Mouse (Mus musculus): ENCODE measurements around the gene Olfr655.

Gene Olfr655

DNA sequence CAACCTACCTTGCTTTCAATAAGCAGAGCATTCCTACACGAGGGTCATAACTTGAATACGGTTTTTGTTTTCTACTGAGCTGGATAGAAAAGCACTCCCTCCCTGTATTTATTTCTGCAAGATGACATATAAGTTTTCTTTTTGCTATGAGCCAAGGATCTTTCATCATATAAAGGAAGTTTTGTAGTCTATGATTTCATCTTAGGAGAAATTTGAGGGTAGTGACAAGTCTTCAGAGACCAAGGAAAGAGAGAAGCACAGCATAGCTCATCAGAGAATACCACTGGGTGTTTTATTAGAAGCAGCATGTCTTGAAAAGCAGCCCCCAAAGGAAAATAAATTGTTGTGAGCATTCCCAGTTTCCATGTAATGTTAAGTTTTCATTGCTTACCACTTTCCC, at the start of gene Olfr655:
Olfr655 (minus strand) TSS at position 101 of the 400 bp plus-strand sequence.
- DNase-seq (ENCODE audit: low read depth, low spot score) = no peak

DNA sequence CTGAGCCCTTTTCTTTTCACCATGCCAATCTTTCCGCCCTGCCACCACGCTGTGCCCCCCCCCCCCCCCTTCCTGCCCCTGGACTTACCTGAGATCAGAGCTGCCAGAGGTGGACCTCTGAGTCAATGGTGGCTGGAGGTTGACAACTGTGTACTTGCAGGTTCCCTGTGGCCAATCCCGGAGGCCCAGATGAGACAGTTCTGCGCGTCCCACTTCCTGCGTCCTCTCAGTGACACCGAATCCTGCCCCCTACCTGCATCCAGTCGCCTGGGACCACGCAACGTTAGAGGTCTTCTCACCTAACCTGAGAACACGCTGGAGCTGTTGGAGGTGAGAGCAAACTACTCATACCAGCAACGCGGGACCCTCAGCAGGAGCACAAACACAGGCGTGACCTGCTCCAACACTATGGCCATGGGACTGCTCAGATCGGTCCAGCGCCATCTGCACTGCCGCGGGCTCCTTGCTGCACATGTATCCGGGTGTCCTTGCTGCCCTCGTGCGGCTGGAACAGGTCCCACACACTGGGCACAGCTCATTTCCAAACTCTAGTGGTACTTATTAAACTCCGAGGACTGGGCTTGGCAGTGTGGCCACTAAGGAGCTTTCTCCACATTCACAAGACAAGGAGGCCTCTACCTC, 45.4 kb upstream of the Olfr655 start, which contains the start of gene Olfr658:
Olfr658 (minus strand) TSS at position 465 of the 642 bp plus-strand sequence.
- DNase-seq (ENCODE audit: low read depth, low spot score) = peak; percentile 48

DNA sequence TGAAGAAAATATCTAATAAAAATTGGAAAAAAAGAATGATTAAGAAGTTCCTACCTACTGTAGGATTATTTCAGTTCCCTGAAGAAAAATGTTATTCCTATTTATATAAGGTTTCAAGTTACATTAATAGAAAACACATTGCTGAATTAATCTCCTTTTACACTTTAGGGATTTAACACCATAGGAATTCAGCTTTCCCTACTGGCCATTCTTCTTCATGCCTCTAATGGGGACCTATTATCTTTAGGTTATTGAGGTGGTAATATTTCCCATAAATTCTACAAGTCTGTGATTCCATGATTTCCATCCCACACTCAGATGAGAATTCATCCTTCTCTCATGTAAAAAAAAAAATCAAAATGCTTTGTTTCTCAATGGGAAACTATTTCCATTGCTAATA, 22.9 kb upstream of the Olfr655 start, which contains the start of gene Olfr657:
Olfr657 (plus strand) TSS at position 301 of the 400 bp plus-strand sequence.
- DNase-seq (ENCODE audit: low read depth, low spot score) = no peak

- DNase-seq (ENCODE audit: low read depth, low spot score) = no peak
These were observed 12.1 kb upstream of the Olfr655 start, which contains the start of gene Olfr656 for GRCm38 (mm10) chr7:104613655-104614054. Gene Olfr656, plus strand, starts transcription at chr7:104613955.

DNA sequence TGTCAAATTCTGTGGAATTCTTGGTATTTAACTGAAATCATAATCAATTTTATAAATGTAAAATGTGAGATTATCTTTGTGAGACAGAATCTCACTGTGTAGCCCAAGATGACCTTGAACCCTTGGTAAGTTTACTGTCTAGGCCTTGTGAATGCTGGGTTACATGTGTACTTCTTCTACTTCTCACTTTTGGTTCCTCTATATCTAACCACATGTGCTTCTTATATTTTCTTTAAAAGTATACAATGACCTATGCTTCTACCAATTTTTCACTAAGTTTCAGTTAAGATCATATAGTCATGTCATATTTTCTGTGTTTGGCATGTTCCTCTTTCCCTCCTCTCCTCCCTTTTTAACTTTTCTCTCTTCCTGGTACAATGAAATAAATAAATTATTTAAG, 3.1 kb upstream of the Olfr655 start:
- no peak for DNase-seq (ENCODE audit: low read depth, low spot score)

GRCm38 (mm10) chr7:104603173-104603572, 1.6 kb upstream of the Olfr655 start:
- DNase-seq (ENCODE audit: low read depth, low spot score) = peak; percentile 55

DNA sequence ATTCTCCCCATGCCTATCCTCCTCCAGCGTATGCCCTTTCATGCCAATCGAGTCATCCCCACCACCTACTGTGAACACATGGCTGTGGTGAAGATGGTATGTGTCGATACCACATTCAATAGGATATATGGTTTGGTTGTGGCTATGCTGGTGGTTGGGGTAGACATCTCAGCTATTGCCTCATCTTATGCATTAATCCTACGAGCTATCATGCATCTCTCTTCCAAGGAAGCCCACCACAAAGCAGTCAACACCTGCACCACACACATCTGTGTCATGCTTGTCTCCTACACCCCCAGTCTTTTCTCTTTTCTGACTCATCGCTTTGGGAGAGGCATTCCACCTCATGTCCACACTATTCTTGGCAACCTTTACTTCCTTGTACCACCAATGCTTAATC, 13.3 kb downstream of the Olfr655 start:
- DNase-seq (ENCODE audit: low read depth, low spot score) = no peak

- DNase-seq (ENCODE audit: low read depth, low spot score) = no peak
These were observed 14.9 kb downstream of the Olfr655 start, which contains the start of gene Olfr654 for GRCm38 (mm10) chr7:104586725-104587124. Gene Olfr654, plus strand, starts transcription at chr7:104587025.

DNA sequence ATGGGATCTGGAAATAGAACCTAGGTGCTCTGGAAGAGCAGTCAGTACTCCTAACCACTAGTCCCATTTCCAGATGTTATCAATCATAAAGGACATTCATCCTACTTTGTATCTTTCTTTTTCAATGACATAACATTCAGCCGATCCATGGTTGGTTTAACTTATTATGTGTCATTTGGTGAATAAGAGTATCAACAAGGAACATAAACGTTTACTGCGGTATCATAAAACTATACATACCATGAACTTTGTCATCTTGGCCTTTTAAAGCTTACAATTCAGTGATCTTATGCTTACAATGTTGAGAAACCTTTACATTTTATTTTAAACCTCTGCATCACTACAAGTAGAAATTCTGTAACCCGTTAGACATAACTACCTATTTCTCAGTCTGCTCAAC, 20.1 kb downstream of the Olfr655 start:
- DNase-seq (ENCODE audit: low read depth, low spot score) = no peak

- DNase-seq (ENCODE audit: low read depth, low spot score) = no peak
These were observed 20.7 kb downstream of the Olfr655 start for GRCm38 (mm10) chr7:104580846-104581245.

GRCm38 (mm10) chr7:104577014-104577413, 24.6 kb downstream of the Olfr655 start, which contains the start of gene Olfr653:
Gene Olfr653, plus strand, starts transcription at chr7:104577314.
- no peak for DNase-seq (ENCODE audit: low read depth, low spot score)

DNA sequence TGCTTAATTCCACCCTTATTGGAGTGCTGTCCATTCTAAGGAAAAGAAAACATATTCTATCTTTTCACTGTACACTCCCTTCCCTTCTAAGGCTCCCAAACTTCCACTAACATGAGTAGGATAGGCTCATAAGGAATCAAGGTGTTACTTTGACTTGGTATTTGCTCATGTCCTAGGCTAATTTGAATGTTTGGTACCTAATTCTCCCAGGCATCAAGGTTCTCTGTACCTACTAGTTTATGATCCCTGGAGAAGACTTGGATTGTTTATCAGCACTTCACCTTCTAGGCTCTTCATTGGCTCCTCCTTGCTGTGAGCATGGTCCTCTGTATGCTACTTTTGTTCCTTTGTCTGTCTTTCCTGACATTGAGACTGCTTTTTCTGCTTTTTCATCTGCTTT, 41.0 kb downstream of the Olfr655 start, which contains the start of gene Olfr652:
Olfr652 (plus strand) TSS at position 301 of the 400 bp plus-strand sequence.
- DNase-seq (ENCODE audit: low read depth, low spot score) = no peak

DNA sequence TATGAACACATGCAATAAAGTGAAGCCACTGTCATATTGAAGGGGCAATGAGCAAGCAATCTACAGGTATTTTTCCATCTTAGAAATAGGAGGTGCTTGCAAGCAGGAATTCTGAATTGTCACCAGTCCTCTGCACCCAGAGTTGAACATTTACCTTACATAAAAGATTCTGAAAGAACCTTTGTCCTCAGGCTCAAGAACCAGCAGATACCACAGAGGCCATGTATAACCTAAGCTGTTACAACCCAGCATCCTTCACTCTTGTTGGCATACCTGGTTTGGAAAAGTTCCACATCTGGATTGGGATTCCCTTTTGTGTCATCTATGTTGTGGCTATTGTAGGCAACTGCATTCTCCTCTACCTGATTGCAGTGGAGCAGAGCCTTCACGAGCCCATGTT, 48.9 kb downstream of the Olfr655 start:
- DNase-seq (ENCODE audit: low read depth, low spot score) = no peak

DNA sequence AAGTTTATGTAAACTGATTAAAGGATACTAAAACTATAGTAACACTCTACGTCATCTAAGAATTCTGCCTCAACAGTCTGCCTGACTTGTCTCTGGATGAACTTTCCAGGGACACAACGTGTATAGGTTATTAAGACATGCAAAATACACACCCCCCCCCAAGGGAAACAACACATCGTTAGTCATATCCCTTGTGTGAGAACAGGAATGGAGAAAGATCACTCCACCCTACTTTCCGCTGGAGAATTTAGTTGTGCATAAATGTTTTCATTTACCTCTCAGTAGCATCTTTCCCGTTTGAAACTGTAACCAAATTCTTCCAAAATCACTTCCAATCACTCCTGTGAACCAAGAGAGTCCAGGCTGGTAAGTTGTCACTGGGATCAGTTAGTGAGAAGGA, 51.7 kb downstream of the Olfr655 start, which contains the start of gene Olfr651:
Olfr651 (plus strand) TSS at position 301 of the 400 bp plus-strand sequence.
- no peak for DNase-seq (ENCODE audit: low read depth, low spot score)

All from R1 (cell line).